Mouse (Mus musculus): ENCODE measurements around the gene Gm26602. TPM values are rescaled to one million over a fixed set of nuclear protein-coding genes. Genes with fewer than 3 reads are reported as not detected.

Gene Gm26602
- polyA plus RNA-seq, 1 experiment from 2014 or later: 5.7 TPM

DNA sequence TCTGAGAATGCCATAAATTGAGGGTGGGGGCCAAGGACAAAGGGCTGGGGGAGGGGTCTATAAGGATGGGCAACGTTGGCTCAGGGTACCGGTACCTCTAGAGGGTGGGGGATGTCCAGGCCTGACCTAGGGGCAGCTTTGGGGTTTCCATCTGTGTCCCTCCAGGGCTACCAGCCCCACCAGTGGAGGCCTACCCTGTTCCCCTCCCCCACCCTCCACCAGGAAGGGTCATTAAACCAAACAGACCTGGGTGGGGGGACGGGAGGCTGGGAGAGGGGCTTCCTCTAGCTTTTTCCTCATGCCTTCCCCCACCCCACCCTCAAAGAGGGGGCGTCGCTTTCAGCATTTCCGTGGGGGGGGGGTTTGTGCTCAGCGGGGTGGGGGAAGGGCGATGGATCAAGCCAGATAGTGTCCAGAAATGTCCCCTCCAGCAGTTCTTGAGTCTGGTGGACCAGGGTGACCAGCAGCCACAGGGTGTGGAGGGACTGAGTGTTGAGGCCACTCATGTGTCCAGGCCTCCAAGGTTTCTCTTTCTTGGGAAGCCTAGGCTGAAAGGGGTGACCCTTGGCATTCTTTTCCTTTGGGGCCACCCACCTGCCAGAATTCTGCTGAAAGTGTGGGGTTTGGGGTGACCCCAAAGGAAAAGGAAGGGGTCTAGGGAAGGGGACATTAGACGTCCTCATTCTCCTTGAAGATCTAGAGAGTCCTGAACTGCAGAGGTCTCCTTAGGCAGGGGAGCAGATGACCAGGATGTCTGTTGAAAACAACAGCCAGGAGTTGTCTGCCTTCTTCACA, 18.4 kb downstream of the Gm26602 start:
- H3K79me2 ChIP-seq (ENCODE audit: inconsistent target): peaks cover 72% of the 10 kb centered on the region
- WGBS (ENCODE audit: missing documents): 57% methylated on average over 4 of the region's 9 CpGs
- peak overlapping the region; percentile 41; the same call in 1 of the 2 replicates for H3K27ac ChIP-seq
- H3K4me3 ChIP-seq (ENCODE audit: inconsistent target): peak overlapping the region; percentile 82; the same call in 1 of the 2 replicates
- peaks cover 11% of the 10 kb centered on the region; the same call in 1 of the 2 replicates for H3K36me3 ChIP-seq (ENCODE audit: inconsistent target)

DNA sequence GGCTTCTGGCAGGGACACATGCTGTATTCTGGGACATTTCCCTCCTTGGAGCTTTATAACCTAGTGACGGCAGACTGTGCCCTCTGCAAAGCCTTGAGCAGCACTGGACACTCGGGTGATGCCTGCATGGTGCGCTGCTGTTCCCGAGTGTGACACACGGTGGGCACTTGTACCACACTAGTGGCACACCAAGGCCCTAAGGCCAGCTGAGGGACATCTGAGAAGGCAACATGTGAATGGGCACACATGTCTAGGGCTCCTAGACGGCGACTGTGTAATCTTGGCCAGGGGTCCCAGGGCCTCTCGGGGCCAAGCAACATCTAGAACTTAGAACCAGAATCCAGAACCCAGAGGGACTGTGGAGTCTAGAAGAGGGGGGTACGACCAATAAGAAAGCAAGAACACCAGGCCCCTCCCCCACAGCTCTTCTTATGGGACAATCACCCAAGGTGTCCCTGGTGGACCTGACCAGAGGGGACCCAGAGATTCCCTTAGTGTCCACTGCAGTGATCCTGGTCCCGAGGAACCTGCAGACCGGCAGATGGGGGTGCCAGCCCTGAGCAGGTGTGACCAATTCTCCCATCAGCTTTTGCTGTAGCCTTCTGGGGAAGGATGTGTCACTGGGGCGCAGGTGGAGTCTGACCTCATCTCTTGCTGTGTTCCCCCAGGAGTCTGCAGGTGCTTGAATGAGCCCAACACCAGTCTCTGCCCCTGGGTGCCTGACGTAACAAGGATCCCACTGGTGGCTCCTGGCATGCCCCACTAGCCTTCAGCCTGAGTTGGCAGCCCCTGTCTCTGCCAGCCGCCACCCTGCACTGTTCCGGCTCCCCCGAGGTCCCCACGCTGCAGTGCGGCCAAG, 19.5 kb downstream of the Gm26602 start:
- peaks cover 83% of the 10 kb centered on the region for H3K79me2 ChIP-seq (ENCODE audit: inconsistent target)
- no peak overlapping the region for H3K27ac ChIP-seq
- H3K4me3 ChIP-seq (ENCODE audit: inconsistent target): no peak overlapping the region
- 87% methylated on average over 18 of the region's 18 CpGs for WGBS (ENCODE audit: missing documents)
- peaks cover 11% of the 10 kb centered on the region; the same call in 1 of the 2 replicates for H3K36me3 ChIP-seq (ENCODE audit: inconsistent target)

DNA sequence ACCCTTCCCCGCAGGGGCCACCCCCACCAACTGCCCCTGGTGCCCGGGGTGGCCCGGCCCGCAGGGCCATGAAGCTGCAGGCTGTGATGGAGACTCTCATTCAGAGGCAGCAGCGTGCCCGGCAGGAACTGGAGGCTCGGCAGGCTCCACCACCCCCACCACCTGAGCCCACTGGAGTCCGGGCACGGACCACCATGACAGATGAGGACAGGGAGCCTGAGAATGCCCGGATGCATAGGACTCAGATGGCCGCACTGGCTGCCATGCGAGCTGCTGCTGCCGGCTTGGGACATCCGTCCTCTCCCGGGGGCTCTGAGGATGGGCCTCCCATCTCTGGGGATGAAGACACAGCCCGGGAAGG, 20.1 kb downstream of the Gm26602 start:
- Histone ChIP-seq H3K27ac (no peak overlapping the region), H3K36me3 (ENCODE audit: inconsistent target) (peaks cover 11% of the 10 kb centered on the region; the same call in 1 of the 2 replicates)

DNA sequence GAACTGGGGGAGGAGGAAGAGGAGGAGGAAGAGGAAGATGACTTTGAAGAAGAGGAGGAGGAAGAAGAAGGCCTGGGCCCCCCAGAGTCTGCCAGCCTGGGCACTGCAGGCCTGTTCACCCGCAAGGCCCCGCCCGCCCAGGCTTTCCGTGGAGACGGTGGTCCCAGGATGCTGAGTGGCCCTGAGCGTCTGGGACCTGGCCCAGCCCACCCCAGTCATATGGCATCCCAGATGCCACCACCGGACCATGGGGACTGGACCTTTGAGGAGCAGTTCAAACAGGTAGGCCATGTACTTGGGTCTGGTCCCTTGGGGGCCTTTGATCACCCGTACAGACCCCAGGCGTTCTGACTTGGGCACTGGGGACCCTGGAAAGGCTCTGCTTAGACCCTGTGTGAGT, 21.1 kb downstream of the Gm26602 start:
- Histone ChIP-seq H3K36me3 (ENCODE audit: inconsistent target) (peaks cover 11% of the 10 kb centered on the region; the same call in 1 of the 2 replicates), H3K4me3 (ENCODE audit: inconsistent target) (no peak overlapping the region), H3K79me2 (ENCODE audit: inconsistent target) (peaks cover 99% of the 10 kb centered on the region), H3K27ac (no peak overlapping the region)
- WGBS (ENCODE audit: missing documents): 95% methylated on average over 8 of the region's 9 CpGs

More for the DNA sequence above, 20.1 kb downstream of the Gm26602 start:
- peaks cover 89% of the 10 kb centered on the region for H3K79me2 ChIP-seq (ENCODE audit: inconsistent target)
- H3K4me3 ChIP-seq (ENCODE audit: inconsistent target): no peak overlapping the region
- 91% methylated on average over 16 of the region's 16 CpGs for WGBS (ENCODE audit: missing documents)

DNA sequence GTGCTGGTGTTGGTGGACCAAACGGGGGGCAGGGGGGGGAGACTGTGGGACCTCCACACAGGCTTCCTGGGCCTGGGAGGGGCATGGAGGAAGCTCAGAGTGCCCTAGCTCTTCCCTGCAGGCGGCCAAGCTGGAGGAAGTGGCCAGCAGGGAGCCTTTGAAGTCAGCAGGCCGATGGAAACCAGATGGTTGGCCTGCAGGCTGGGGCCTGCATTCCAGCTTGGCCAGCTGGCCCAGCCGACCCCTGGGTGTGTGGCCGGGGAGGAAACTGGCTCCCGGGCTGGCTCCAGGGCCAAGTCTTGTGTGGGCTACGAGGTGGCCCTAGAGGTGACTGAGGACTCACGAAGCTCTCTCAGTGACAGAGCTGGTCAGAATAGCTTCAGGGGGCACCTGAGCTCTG, 22.1 kb downstream of the Gm26602 start:
- WGBS (ENCODE audit: missing documents): 39% methylated on average over 8 of the region's 8 CpGs
- peaks cover 11% of the 10 kb centered on the region; the same call in 1 of the 2 replicates for H3K36me3 ChIP-seq (ENCODE audit: inconsistent target)

DNA sequence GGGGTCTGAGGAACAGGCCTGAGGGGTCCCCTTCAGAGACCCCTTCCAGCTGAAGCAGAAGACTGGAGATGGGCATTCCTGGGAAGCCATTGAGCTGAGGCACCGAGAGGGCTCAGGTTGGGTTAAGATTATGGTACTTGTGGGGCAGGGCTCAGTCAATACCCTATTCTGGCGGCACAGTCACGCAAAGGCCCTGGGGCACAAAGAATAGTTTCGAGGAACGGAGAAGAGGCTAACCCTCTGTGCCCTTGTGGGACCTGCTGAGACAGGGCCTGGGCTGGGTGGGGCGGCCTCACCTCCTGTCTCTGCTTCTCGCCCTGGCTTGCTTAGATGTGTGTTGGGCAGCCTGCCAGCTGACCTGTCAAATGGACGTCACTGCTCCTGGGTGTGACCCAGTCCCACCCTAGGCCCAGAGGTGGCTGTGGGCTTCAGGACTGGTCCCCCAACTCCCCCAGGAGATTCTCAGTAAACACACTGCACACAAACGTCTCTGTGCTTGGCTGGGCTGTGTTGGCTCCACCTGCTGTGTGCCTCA, 22.6 kb downstream of the Gm26602 start:
- WGBS (ENCODE audit: missing documents): 93% methylated on average over 9 of the region's 9 CpGs
- H3K27ac ChIP-seq: peak overlapping the region; percentile 46
- H3K36me3 ChIP-seq (ENCODE audit: inconsistent target): peaks cover 11% of the 10 kb centered on the region; the same call in 1 of the 2 replicates
- peaks cover 99% of the 10 kb centered on the region for H3K79me2 ChIP-seq (ENCODE audit: inconsistent target)
- no peak overlapping the region for H3K4me3 ChIP-seq (ENCODE audit: inconsistent target)

More for the DNA sequence above, 22.1 kb downstream of the Gm26602 start:
- Histone ChIP-seq H3K4me3 (ENCODE audit: inconsistent target) (no peak overlapping the region), H3K27ac (peak overlapping the region; percentile 46), H3K79me2 (ENCODE audit: inconsistent target) (peaks cover 99% of the 10 kb centered on the region)

DNA sequence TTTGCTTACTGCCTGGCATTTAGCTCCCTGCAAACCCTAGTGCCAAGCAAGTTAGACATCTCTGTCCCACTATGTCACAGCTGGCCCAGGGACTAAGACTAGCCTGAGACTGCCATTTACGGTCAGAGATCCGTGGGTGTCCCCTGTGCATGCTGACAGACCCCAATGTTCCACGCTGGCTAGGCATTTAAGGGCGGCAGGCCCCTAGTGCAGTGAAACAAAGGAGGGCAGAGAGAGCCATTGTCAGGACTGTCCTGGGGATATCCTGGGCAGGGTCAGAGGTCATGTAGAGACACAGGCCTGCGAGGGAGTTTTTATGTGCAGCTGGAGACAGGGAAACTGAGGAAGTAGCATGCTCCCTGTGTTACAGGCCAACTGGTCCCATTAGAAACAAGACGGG, 23.2 kb downstream of the Gm26602 start:
- Histone ChIP-seq H3K4me3 (ENCODE audit: inconsistent target) (no peak overlapping the region), H3K27ac (peak overlapping the region; percentile 46), H3K79me2 (ENCODE audit: inconsistent target) (peaks cover 99% of the 10 kb centered on the region), H3K36me3 (ENCODE audit: inconsistent target) (peaks cover 11% of the 10 kb centered on the region; the same call in 1 of the 2 replicates)
- WGBS (ENCODE audit: missing documents): 85% methylated on average over 6 of the region's 6 CpGs

DNA sequence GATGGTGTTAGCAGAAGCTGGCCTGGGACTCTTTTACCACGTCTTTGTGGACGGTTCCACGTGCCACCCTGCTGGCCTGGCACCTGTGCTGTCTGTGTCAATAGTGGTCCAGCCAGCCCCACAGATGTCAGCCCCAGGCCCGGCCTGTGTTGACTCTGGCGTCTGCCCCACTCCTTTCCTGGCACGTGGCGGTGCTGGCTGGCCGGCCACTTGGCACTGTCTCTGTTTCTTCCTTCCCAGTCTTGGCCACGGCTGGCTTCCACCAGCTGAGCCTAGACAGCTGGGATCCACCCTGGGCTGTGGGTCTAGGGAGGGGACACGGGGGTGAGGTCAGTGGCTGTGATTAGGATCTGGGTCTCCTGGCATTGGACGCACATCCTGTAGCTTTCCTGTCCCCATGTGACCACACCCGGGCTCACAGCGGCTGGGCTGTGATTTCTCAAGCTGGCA, 23.6 kb downstream of the Gm26602 start:
- Histone ChIP-seq H3K79me2 (ENCODE audit: inconsistent target) (peaks cover 99% of the 10 kb centered on the region), H3K36me3 (ENCODE audit: inconsistent target) (peaks cover 11% of the 10 kb centered on the region; the same call in 1 of the 2 replicates), H3K27ac (peak overlapping the region; percentile 46), H3K4me3 (ENCODE audit: inconsistent target) (no peak overlapping the region)
- WGBS (ENCODE audit: missing documents): 40% methylated on average over 13 of the region's 13 CpGs

DNA sequence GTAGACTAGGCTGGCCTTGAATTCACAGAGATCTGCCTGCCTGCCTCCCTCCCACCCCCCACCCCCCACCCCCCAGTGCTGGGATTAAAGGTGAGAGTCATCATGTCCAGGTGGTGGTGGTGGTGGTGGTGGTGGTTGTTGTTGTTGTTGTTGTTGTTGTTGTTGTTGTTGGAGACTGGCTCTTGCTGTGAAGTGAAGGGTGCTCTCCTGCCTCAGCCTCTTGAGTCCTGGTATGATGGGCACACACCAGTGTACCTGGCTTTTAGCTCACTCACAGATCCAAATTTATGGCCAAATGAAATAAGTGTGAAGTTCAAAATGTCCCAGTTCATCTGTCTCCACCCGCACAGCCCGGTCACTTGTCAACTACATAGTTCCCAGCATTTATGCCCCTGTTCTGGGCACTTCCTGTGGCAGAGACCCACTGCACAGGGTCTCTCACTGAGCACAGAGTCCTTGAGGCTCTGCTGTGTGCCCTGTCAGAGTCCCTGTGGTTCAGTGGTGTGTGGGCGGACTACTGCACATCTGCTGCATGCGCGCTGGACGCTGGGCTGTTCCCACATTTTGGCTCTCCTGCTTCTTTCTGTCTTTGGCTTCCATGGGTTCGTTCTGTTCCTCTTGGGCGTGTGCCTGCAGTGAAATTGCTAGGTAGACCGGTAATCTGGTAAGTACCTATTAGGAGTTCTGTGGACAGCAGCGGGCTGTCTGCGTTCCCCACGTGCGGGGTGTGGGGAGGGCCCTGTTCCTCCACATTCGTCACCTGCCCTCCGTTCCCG, 24.3 kb downstream of the Gm26602 start:
- Histone ChIP-seq H3K36me3 (ENCODE audit: inconsistent target) (peaks cover 11% of the 10 kb centered on the region; the same call in 1 of the 2 replicates), H3K27ac (peak overlapping the region; percentile 46)

DNA sequence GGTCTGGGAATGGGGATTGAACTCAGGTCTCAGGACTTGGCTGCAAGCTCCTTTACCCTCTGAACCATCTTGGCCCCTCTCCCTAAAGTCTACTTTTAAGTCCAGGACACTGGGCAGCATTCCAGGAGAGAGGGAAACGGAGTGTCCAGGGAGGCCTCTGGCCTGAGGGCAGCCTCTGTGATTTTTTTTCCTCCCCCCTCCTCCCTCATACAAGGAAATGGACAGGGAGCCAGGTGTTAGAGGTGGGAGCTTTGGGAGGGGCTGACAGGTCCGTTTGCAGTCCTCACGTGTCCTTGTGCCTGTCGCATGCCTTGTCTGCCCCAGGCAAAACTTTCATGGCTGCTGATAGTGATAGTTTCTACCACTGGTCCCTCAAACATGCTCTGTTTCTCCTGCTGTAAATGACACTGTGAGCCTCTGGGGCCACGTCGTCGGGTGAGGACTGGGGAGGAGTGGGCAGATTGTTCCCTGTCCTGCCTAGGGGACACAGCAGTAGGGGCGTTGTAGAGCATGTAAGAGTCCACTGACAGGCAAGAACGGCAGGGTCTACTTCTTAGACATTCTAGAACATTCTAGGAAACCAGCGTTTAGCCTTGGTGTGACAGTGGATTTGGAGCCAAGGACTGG, 25.7 kb downstream of the Gm26602 start:
- WGBS (ENCODE audit: missing documents): 45% methylated on average over 10 of the region's 10 CpGs

More for the DNA sequence above, 24.3 kb downstream of the Gm26602 start:
- no peak overlapping the region for H3K4me3 ChIP-seq (ENCODE audit: inconsistent target)
- 98% methylated on average over 16 of the region's 16 CpGs for WGBS (ENCODE audit: missing documents)
- H3K79me2 ChIP-seq (ENCODE audit: inconsistent target): peaks cover 99% of the 10 kb centered on the region

DNA sequence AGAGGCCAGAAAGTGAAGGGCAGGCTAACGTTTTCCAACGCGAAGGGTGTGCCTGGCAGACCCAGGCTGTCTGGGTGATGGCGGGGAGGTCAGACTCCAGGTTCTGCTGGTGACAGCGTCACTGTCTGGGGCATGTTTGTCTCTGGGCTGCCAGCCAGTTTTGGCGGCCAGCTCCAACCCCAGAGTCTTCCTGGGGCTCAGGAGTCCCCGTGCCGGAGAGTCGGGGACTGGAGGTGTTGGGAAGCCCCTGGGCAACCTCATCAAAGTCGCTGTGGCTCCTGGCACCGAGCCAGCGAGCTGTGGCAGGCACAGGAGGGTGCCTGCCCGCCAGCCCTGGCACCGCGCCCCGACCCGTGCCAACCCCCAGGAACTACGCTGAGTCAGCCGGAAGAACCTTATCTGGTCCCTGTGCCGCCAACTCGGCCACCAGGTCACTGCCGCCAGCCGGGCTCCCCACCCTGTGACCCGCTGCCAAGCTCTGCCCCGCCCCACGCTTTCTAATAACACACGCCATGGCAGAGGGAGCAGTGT, 26.3 kb downstream of the Gm26602 start:
- WGBS (ENCODE audit: missing documents): 2% methylated on average over 27 of the region's 27 CpGs
- H3K36me3 ChIP-seq (ENCODE audit: inconsistent target): peaks cover 9% of the 10 kb centered on the region; the same call in 1 of the 2 replicates
- H3K79me2 ChIP-seq (ENCODE audit: inconsistent target): peaks cover 99% of the 10 kb centered on the region
- peak overlapping the region; percentile 47 for H3K27ac ChIP-seq
- H3K4me3 ChIP-seq (ENCODE audit: inconsistent target): no peak overlapping the region

More for the DNA sequence above, 25.7 kb downstream of the Gm26602 start:
- H3K4me3 ChIP-seq (ENCODE audit: inconsistent target): no peak overlapping the region
- peaks cover 99% of the 10 kb centered on the region for H3K79me2 ChIP-seq (ENCODE audit: inconsistent target)
- H3K27ac ChIP-seq: peak overlapping the region; percentile 47
- H3K36me3 ChIP-seq (ENCODE audit: inconsistent target): peaks cover 11% of the 10 kb centered on the region; the same call in 1 of the 2 replicates

DNA sequence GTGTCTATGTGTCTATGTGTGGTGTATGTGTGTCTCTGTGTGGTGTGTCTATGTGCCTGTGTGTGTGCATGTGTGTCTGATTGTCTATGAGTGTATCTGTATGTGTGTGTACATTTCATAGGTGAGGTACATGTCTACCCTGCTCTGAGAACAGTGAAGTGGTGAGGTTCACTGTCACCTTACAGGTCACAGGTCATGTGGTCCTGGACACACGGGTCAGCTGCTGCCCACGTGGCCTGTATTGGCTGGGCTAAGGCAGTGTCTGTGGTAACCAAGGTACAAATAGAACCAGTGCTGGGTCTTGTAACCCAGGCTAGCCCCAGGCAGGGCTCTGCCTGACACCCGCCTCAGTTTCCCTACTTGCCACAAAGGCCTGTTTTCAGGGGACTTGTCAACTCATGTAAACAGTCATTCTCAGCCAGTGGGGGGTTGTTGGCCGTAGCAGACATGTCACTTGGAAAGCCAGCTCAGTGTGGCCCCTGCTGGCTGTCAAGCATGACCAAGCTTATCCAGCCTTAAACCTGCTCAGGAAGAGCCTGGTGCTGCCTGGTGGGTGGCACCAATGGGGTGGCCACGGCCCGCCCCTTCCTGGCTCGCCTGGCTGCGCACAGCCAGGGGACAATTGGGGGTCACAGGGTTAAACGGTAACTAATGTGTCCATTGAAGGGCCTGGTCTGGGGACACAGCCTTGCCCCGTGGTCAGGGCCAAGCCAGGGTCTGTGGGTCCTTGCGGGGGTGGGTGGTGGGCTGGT, 27.3 kb downstream of the Gm26602 start:
- H3K36me3 ChIP-seq (ENCODE audit: inconsistent target): peaks cover 8% of the 10 kb centered on the region; the same call in 1 of the 2 replicates
- H3K27ac ChIP-seq: no peak overlapping the region
- 64% methylated on average over 11 of the region's 11 CpGs for WGBS (ENCODE audit: missing documents)
- peaks cover 99% of the 10 kb centered on the region for H3K79me2 ChIP-seq (ENCODE audit: inconsistent target)
- H3K4me3 ChIP-seq (ENCODE audit: inconsistent target): no peak overlapping the region
